Mouse (Mus musculus) megakaryocyte, adult 5-6 weeks (primary cell): Measurements from ENCODE around the gene Abcc3. TPM values are rescaled to one million over a fixed set of nuclear protein-coding genes. Genes with fewer than 3 reads are reported as not detected.

Experiments
- total RNA-seq, 2 experiments: library from RNA; stranded (forward) in 1 of 2; stranded (reverse) in 1 of 2; fragments of 153-499, 151-499 nt in 1 of 2; fragments of 221-1000, 200-1000 nt in 1 of 2; gene quantifications; 2 replicates each; pipeline versions ENCODE4 v1.2.3 to v1.2.4; 2015 to 2017

The Abcc3 gene
- total RNA-seq, 2 experiments from 2014 or later = 1.1 to 1.8 TPM

Other genes with a start within 250 kb of the Abcc3 start
- 15.5 and 17.8 TPM in 2 replicates for gene Tob1, start 181.5 kb downstream of the Abcc3 start, total RNA-seq (2015)
- 13.5 and 19.3 TPM in 2 replicates for gene Tob1, start 181.5 kb downstream of the Abcc3 start, total RNA-seq (2017)
- gene Wfikkn2, start 147.0 kb downstream of the Abcc3 start, total RNA-seq (2015) = not detected in 2 replicates
- gene Wfikkn2, start 147.0 kb downstream of the Abcc3 start, total RNA-seq (2017) = not detected in 2 replicates
- gene Gm21885, start 111.1 kb downstream of the Abcc3 start, total RNA-seq (2015) = not detected in 2 replicates
- not detected in 2 replicates for gene Gm21885, start 111.1 kb downstream of the Abcc3 start, total RNA-seq (2017)
- 115 and 130 TPM in 2 replicates for gene Luc7l3, start 71.0 kb downstream of the Abcc3 start, total RNA-seq (2015)
- gene Luc7l3, start 71.0 kb downstream of the Abcc3 start, total RNA-seq (2017) = 283 and 293 TPM in 2 replicates
- gene Ankrd40, start 65.0 kb downstream of the Abcc3 start, total RNA-seq (2015) = 22.6 and 24.8 TPM in 2 replicates
- gene Ankrd40, start 65.0 kb downstream of the Abcc3 start, total RNA-seq (2017) = 64.7 and 74.1 TPM in 2 replicates
- gene Cacna1g, start 81.2 kb upstream of the Abcc3 start, total RNA-seq (2015) = 0.96 and 0.98 TPM in 2 replicates
- gene Cacna1g, start 81.2 kb upstream of the Abcc3 start, total RNA-seq (2017) = 0.16 TPM in 1 of 2 replicates, not detected in the other
- not detected in 2 replicates for gene Spata20, start 93.2 kb upstream of the Abcc3 start, total RNA-seq (2015)
- gene Spata20, start 93.2 kb upstream of the Abcc3 start, total RNA-seq (2017) = not detected in 2 replicates
- not detected in 2 replicates for gene Epn3, start 107.0 kb upstream of the Abcc3 start, total RNA-seq (2015)
- not detected in 2 replicates for gene Epn3, start 107.0 kb upstream of the Abcc3 start, total RNA-seq (2017)
- gene Mycbpap, start 128.7 kb upstream of the Abcc3 start, total RNA-seq (2015) = 0.23 TPM in 1 of 2 replicates, not detected in the other
- gene Mycbpap, start 128.7 kb upstream of the Abcc3 start, total RNA-seq (2017) = 0.20 TPM in 1 of 2 replicates, not detected in the other
- gene Rsad1, start 156.3 kb upstream of the Abcc3 start, total RNA-seq (2015) = 0.32 and 0.40 TPM in 2 replicates
- gene Rsad1, start 156.3 kb upstream of the Abcc3 start, total RNA-seq (2017) = 0.59 and 0.89 TPM in 2 replicates
- not detected in 2 replicates for gene Chad, start 172.1 kb upstream of the Abcc3 start, total RNA-seq (2015)
- not detected in 2 replicates for gene Chad, start 172.1 kb upstream of the Abcc3 start, total RNA-seq (2017)
- 6.7 and 7.9 TPM in 2 replicates for gene Acsf2, start 208.9 kb upstream of the Abcc3 start, total RNA-seq (2015)
- gene Acsf2, start 208.9 kb upstream of the Abcc3 start, total RNA-seq (2017) = 0.37 and 1.1 TPM in 2 replicates
- 48.5 and 48.9 TPM in 2 replicates for gene Lrrc59, start 236.8 kb upstream of the Abcc3 start, total RNA-seq (2015)
- gene Lrrc59, start 236.8 kb upstream of the Abcc3 start, total RNA-seq (2017) = 79.1 and 81.3 TPM in 2 replicates